Mouse (Mus musculus) cerebellum, adult 2 months (tissue): ENCODE measurements around the gene Pttg1ip.

Experiments
- CTCF ChIP-seq: fragments of 200-500 bp; IDR thresholded peaks from 2 replicates; pipeline ENCODE4 v1.5.1; 2011; ENCODE audit warnings: low read depth, mild to moderate bottlenecking, control low read depth, low read length, moderate library complexity, borderline replicate concordance; ENCODE audit not compliant: insufficient read depth
- POLR2A ChIP-seq: fragments of 200-500 bp; IDR thresholded peaks from 2 replicates; pipeline ENCODE4 v1.6.1; 2011; ENCODE audit warnings: low read length, control low read depth, borderline replicate concordance; ENCODE audit not compliant: insufficient read depth

DNA sequence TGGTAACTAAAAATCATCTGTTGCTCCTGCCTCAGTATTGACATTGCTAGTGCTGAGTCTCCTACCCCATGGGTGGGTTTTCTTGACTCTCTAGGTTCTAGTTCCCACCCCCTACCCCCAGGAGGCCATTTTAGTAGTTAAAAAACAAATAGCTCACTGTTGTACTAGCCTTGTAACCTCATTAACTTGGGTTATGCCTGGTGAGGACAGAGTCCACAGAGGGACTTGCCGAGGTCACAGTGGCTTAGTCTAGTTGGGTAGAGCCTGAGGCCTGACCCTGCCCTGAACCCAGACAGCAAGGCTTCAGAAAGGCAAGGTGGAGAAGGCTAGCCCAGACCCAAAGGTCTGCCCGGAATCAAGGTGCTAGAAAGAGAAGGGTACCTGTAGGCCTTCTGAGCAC lies 6.5 kb downstream of the Pttg1ip start:
- no peak for TF ChIP-seq CTCF
- no peak for TF ChIP-seq POLR2A
